Mouse (Mus musculus): Measurements from ENCODE around the gene Rdh14. TPM values are rescaled to one million over a fixed set of nuclear protein-coding genes. Genes with fewer than 3 reads are reported as not detected.

Gene Rdh14
- polyA plus RNA-seq (2015; fragmentation: Nextera tagmentation; extraction: Ambion mirVana), result 47.8 and 49.0 TPM in 2 replicates

GRCm38 (mm10) chr12:10390671-10391441 lies at the start of gene Rdh14:
Rdh14 (plus strand) TSS chr12:10390772.
- peak within 1 kb of the TSS; percentile 84 for H3K27ac ChIP-seq (replicated peaks)
- under 1% methylated on average over 52 of the region's 53 CpGs for WGBS
- H3K9ac ChIP-seq, result peak within 1 kb of the TSS; percentile 82
- peak; percentile 95 for ATAC-seq (ENCODE audit: insufficient number of reproducible peaks, low FRiP score, low TSS enrichment, low read depth)
- H3K36me3 ChIP-seq, result peaks cover 11% of the 10 kb centered on the region; the same call in 1 of the 2 replicates
- peaks cover 7% of the 10 kb centered on the region for H3K4me1 ChIP-seq
- H3K27me3 ChIP-seq, result no peaks in the 10 kb centered on the region
- H3K4me3 ChIP-seq (replicated peaks), result peak within 1 kb of the TSS; percentile 62
- no peaks in the 10 kb centered on the region for H3K9me3 ChIP-seq (replicated peaks)
- peak within 1 kb of the TSS; percentile 56 for H3K4me2 ChIP-seq (replicated peaks)

- no peak for ATAC-seq (ENCODE audit: insufficient number of reproducible peaks, low FRiP score, low TSS enrichment, low read depth)
These were observed 39.9 kb upstream of the Rdh14 start for GRCm38 (mm10) chr12:10350706-10351105.

GRCm38 (mm10) chr12:10357756-10358155 lies 32.8 kb upstream of the Rdh14 start:
- H3K4me1 ChIP-seq, result no peaks in the 10 kb centered on the region
- no peak overlapping the region for H3K27ac ChIP-seq (replicated peaks)
- H3K9ac ChIP-seq, result no peak overlapping the region
- H3K9me3 ChIP-seq (replicated peaks), result no peaks in the 10 kb centered on the region
- ATAC-seq (ENCODE audit: insufficient number of reproducible peaks, low FRiP score, low TSS enrichment, low read depth), result no peak
- no peak overlapping the region for H3K4me3 ChIP-seq (replicated peaks)
- 33% methylated on average over 6 of the region's 6 CpGs for WGBS
- H3K27me3 ChIP-seq, result no peaks in the 10 kb centered on the region
- H3K36me3 ChIP-seq, result no peaks in the 10 kb centered on the region
- H3K4me2 ChIP-seq (replicated peaks), result no peak overlapping the region

More at GRCm38 (mm10) chr12:10350706-10351105, 39.9 kb upstream of the Rdh14 start:
- H3K9ac ChIP-seq, result no peak overlapping the region
- no peak overlapping the region for H3K4me3 ChIP-seq (replicated peaks)
- no peaks in the 10 kb centered on the region for H3K9me3 ChIP-seq (replicated peaks)
- WGBS, result 65% methylated on average over 3 of the region's 3 CpGs
- H3K27me3 ChIP-seq, result no peaks in the 10 kb centered on the region
- H3K4me2 ChIP-seq (replicated peaks), result no peak overlapping the region
- no peaks in the 10 kb centered on the region for H3K36me3 ChIP-seq
- no peak overlapping the region for H3K27ac ChIP-seq (replicated peaks)
- no peaks in the 10 kb centered on the region for H3K4me1 ChIP-seq

- Histone ChIP-seq H3K9me3 (replicated peaks) (no peaks in the 10 kb centered on the region), H3K4me1 (no peaks in the 10 kb centered on the region), H3K4me3 (replicated peaks) (no peak within 1 kb of the TSS), H3K27ac (replicated peaks) (no peak within 1 kb of the TSS), H3K36me3 (no peaks in the 10 kb centered on the region), H3K9ac (no peak within 1 kb of the TSS), H3K4me2 (replicated peaks) (no peak within 1 kb of the TSS), H3K27me3 (no peaks in the 10 kb centered on the region)
- ATAC-seq (ENCODE audit: insufficient number of reproducible peaks, low FRiP score, low TSS enrichment, low read depth), result no peak
- 81% methylated on average over 3 of the region's 3 CpGs for WGBS
These were observed 20.9 kb upstream of the Rdh14 start, which contains the start of gene Nt5c1b for GRCm38 (mm10) chr12:10369673-10370072. Nt5c1b (plus strand) TSS chr12:10369973.

GRCm38 (mm10) chr12:10400788-10401187 lies 10.2 kb downstream of the Rdh14 start:
- Histone ChIP-seq H3K4me3 (replicated peaks) (no peak overlapping the region), H3K27me3 (no peaks in the 10 kb centered on the region), H3K9ac (no peak overlapping the region), H3K36me3 (no peaks in the 10 kb centered on the region), H3K27ac (replicated peaks) (no peak overlapping the region), H3K9me3 (replicated peaks) (no peaks in the 10 kb centered on the region), H3K4me1 (no peaks in the 10 kb centered on the region), H3K4me2 (replicated peaks) (no peak overlapping the region)
- WGBS, result 58% methylated on average over 1 of the region's 1 CpGs
- no peak for ATAC-seq (ENCODE audit: insufficient number of reproducible peaks, low FRiP score, low TSS enrichment, low read depth)

- no peaks in the 10 kb centered on the region for H3K4me1 ChIP-seq
- H3K4me3 ChIP-seq (replicated peaks), result no peak overlapping the region
- H3K36me3 ChIP-seq, result no peaks in the 10 kb centered on the region
- no peak overlapping the region for H3K27ac ChIP-seq (replicated peaks)
- H3K9me3 ChIP-seq (replicated peaks), result no peaks in the 10 kb centered on the region
- no peak overlapping the region for H3K4me2 ChIP-seq (replicated peaks)
- H3K9ac ChIP-seq, result no peak overlapping the region
- WGBS, result 84% methylated on average over 9 of the region's 9 CpGs
- no peaks in the 10 kb centered on the region for H3K27me3 ChIP-seq
- no peak for ATAC-seq (ENCODE audit: insufficient number of reproducible peaks, low FRiP score, low TSS enrichment, low read depth)
These were observed 12.0 kb downstream of the Rdh14 start for GRCm38 (mm10) chr12:10402421-10403115.

- Histone ChIP-seq H3K27me3 (no peaks in the 10 kb centered on the region), H3K4me1 (no peaks in the 10 kb centered on the region), H3K27ac (replicated peaks) (no peak overlapping the region), H3K9ac (no peak overlapping the region), H3K36me3 (no peaks in the 10 kb centered on the region), H3K4me2 (replicated peaks) (no peak overlapping the region), H3K4me3 (replicated peaks) (no peak overlapping the region), H3K9me3 (replicated peaks) (no peaks in the 10 kb centered on the region)
- 85% methylated on average over 3 of the region's 3 CpGs for WGBS
- no peak for ATAC-seq (ENCODE audit: insufficient number of reproducible peaks, low FRiP score, low TSS enrichment, low read depth)
These were observed 20.1 kb downstream of the Rdh14 start for GRCm38 (mm10) chr12:10410511-10411179.

GRCm38 (mm10) chr12:10411453-10411852 lies 20.9 kb downstream of the Rdh14 start:
- no peaks in the 10 kb centered on the region for H3K36me3 ChIP-seq
- no peaks in the 10 kb centered on the region for H3K9me3 ChIP-seq (replicated peaks)
- H3K4me2 ChIP-seq (replicated peaks), result no peak overlapping the region
- ATAC-seq (ENCODE audit: insufficient number of reproducible peaks, low FRiP score, low TSS enrichment, low read depth), result no peak
- no peaks in the 10 kb centered on the region for H3K27me3 ChIP-seq
- H3K4me1 ChIP-seq, result no peaks in the 10 kb centered on the region
- H3K27ac ChIP-seq (replicated peaks), result no peak overlapping the region
- no peak overlapping the region for H3K4me3 ChIP-seq (replicated peaks)
- WGBS, result 75% methylated on average over 1 of the region's 1 CpGs
- H3K9ac ChIP-seq, result no peak overlapping the region

- WGBS, result 63% methylated on average over 3 of the region's 3 CpGs
- H3K4me2 ChIP-seq (replicated peaks), result no peak overlapping the region
- H3K9me3 ChIP-seq (replicated peaks), result no peaks in the 10 kb centered on the region
- H3K4me3 ChIP-seq (replicated peaks), result no peak overlapping the region
- ATAC-seq (ENCODE audit: insufficient number of reproducible peaks, low FRiP score, low TSS enrichment, low read depth), result no peak
- no peaks in the 10 kb centered on the region for H3K4me1 ChIP-seq
- H3K9ac ChIP-seq, result no peak overlapping the region
- no peaks in the 10 kb centered on the region for H3K27me3 ChIP-seq
- no peak overlapping the region for H3K27ac ChIP-seq (replicated peaks)
- no peaks in the 10 kb centered on the region for H3K36me3 ChIP-seq
These were observed 31.8 kb downstream of the Rdh14 start for GRCm38 (mm10) chr12:10422347-10422746.

- H3K27ac ChIP-seq (replicated peaks), result no peak overlapping the region
- no peak for ATAC-seq (ENCODE audit: insufficient number of reproducible peaks, low FRiP score, low TSS enrichment, low read depth)
- H3K4me2 ChIP-seq (replicated peaks), result no peak overlapping the region
- no peak overlapping the region for H3K4me3 ChIP-seq (replicated peaks)
- H3K27me3 ChIP-seq, result no peaks in the 10 kb centered on the region
- 55% methylated on average over 9 of the region's 9 CpGs for WGBS
- no peaks in the 10 kb centered on the region for H3K4me1 ChIP-seq
- H3K36me3 ChIP-seq, result no peaks in the 10 kb centered on the region
- no peaks in the 10 kb centered on the region for H3K9me3 ChIP-seq (replicated peaks)
- H3K9ac ChIP-seq, result no peak overlapping the region
These were observed 35.7 kb downstream of the Rdh14 start for GRCm38 (mm10) chr12:10425982-10426863.
